17 mouse cellular contexts compared by ENCODE assay signal in genomic region chr5:150005355-150005754, GRCm38 (mm10). TPM values are rescaled to one million over a fixed set of nuclear protein-coding genes. Genes with fewer than 3 reads are reported as not detected.
"Had no signal": no experiment of that assay in that cellular context is flagged by ENCODE, and none has a peak within 500 bp of the region (broad histone marks: within the 10 kb centered on the region; RNA-seq: fewer than 3 reads in every experiment).

No protein-coding gene starts in this region.

- DNase-seq: kidney, adult 8-10 months; kidney, postnatal 4 days; right cerebral cortex, adult 18-20 months; right cerebral cortex, postnatal 25 days; thymus, adult 2 months; thymus, postnatal 25 days had no signal

- ATAC-seq: hindbrain, postnatal 0 days; intestine, embryonic 15.5 days; lung, postnatal 0 days had no signal

- H3K36me3 ChIP-seq: intestine, embryonic 15.5 days; liver, embryonic 15.5 days; neural tube, embryonic 15.5 days had no signal

- H3K27ac ChIP-seq: hindbrain, postnatal 0 days; intestine, embryonic 15.5 days; layer of hippocampus, adult 2 months; liver, embryonic 15.5 days; macrophage; neural tube, embryonic 15.5 days had no signal

- H3K4me2 ChIP-seq: intestine, embryonic 15.5 days; liver, embryonic 11.5 days; liver, embryonic 15.5 days; midbrain, embryonic 11.5 days; neural tube, embryonic 15.5 days had no signal

- H3K9ac ChIP-seq: intestine, embryonic 15.5 days; liver, embryonic 15.5 days; neural tube, embryonic 15.5 days had no signal

- H3K27me3 ChIP-seq: intestine, embryonic 15.5 days; liver, embryonic 15.5 days; megakaryocyte, embryonic 14.5 days; neural tube, embryonic 15.5 days had no signal

- H3K4me3 ChIP-seq: intestine, embryonic 15.5 days; layer of hippocampus, adult 2 months; liver, embryonic 15.5 days; megakaryocyte, embryonic 14.5 days; neural tube, embryonic 15.5 days had no signal

- H3K4me1 ChIP-seq: intestine, embryonic 15.5 days; liver, embryonic 15.5 days; megakaryocyte, embryonic 14.5 days; neural tube, embryonic 15.5 days had no signal

- H3K9me3 ChIP-seq: intestine, embryonic 15.5 days; liver, embryonic 15.5 days; neural tube, embryonic 15.5 days had no signal

RNA-seq across cellular contexts. Expression of gene Rxfp2, which starts 13.1 kb away (rescaled TPM):
- polyA plus RNA-seq: liver, embryonic 15.5 days; macrophage; small intestine, adult 2 months had no signal
